29 mouse cellular contexts compared by ENCODE assay signal in the genomic region with DNA sequence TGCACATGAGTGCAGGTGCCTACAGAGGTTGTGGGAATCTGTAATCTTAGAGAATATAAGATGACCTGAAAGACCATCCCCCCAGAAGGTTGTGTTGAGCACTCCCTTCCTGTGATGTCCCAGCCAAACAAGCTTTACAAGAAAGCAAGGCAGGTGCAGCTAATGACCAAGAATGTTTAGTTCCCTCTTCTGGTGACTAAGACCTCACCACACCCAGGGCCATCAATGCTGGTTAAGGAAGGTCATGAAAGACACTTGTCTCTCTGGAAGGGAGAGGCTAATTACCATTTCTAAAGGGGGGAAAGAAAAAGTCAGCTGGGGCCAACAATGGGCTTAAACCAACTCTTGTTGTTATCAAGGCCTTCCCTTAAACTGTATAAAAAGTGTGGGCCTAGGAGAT.
DNase-seq lines count a peak whose midpoint lies in the region; ATAC-seq and TF ChIP-seq lines count a peak whose summit lies in the region.
"Had no signal": no experiment of that assay in that cellular context is flagged by ENCODE, and none has a peak within 500 bp of the region (broad histone marks: within the 10 kb centered on the region; RNA-seq: fewer than 3 reads in every experiment).

No protein-coding gene starts in this region.

- no peak overlapping the region; the same call in 1 of the 2 replicates for H3K9ac ChIP-seq in liver, embryonic 14.5 days (replicated peaks)
- no peak overlapping the region for H3K9ac ChIP-seq in liver, embryonic 11.5 days (ENCODE audit: low read depth, low read length)
- H3K9ac ChIP-seq: embryonic facial prominence, embryonic 15.5 days; forebrain, embryonic 12.5 days; heart, embryonic 13.5 days; hindbrain, embryonic 15.5 days; limb, embryonic 12.5 days; liver, embryonic 15.5 days; lung, embryonic 15.5 days had no signal

- no peaks in the 10 kb centered on the region for H3K36me3 ChIP-seq in liver, embryonic 14.5 days (replicated peaks; ENCODE audit: control insufficient read depth, insufficient read depth, low read depth)
- H3K36me3 ChIP-seq in liver, embryonic 11.5 days (ENCODE audit: control insufficient read depth, insufficient read depth, low read length): no peaks in the 10 kb centered on the region
- H3K36me3 ChIP-seq: embryonic facial prominence, embryonic 10.5 days; embryonic facial prominence, embryonic 15.5 days; forebrain, embryonic 12.5 days; heart, embryonic 13.5 days; hindbrain, embryonic 10.5 days; hindbrain, embryonic 15.5 days; limb, embryonic 12.5 days; liver, embryonic 15.5 days; lung, embryonic 15.5 days had no signal

- no peak for TF ChIP-seq EP300 in liver, embryonic 14.5 days (IDR thresholded peaks at IDR 0.05; ENCODE audit: low read depth)

- no peak overlapping the region for H3K4me2 ChIP-seq in liver, embryonic 14.5 days (ENCODE audit: low read depth)
- H3K4me2 ChIP-seq in liver, embryonic 11.5 days: no peak overlapping the region
- H3K4me2 ChIP-seq: embryonic facial prominence, embryonic 15.5 days; forebrain, embryonic 12.5 days; heart, embryonic 13.5 days; hindbrain, embryonic 15.5 days; limb, embryonic 12.5 days; liver, embryonic 15.5 days; lung, embryonic 15.5 days; midbrain, embryonic 11.5 days had no signal

- intact Hi-C loops in left cerebral cortex, postnatal 14 days (cut with DNase I): no loop called here

- no peak for DNase-seq in liver, embryonic 14.5 days (ENCODE audit: low read depth in 3 of 3, low spot score in 3 of 3)
- DNase-seq in liver, embryonic 11.5 days (ENCODE audit: low spot score): no peak
- DNase-seq in ES-CJ7 (ENCODE audit: low read depth, low spot score) (peak; percentile 99), R1 (ENCODE audit: low read depth, low spot score) (peak; percentile 100)
- no peak for DNase-seq in ovary, postnatal 36 days (ENCODE audit: low spot score)
- DNase-seq in left cerebral cortex, postnatal 14 days (ENCODE audit: low spot score in 2 of 2): no peak
- DNase-seq: adrenal gland, adult 2 months; cerebellum, adult 2 months; cerebellum, postnatal 14 days; gastrocnemius, postnatal 25 days; heart, adult 2 months; heart, postnatal 10 days; kidney, adult 11 months; kidney, postnatal 14 days; right cerebral cortex, postnatal 4 days; thymus, adult 2 months had no signal

- no peak for TF ChIP-seq CTCF in liver, embryonic 14.5 days (IDR thresholded peaks at IDR 0.05; ENCODE audit: low read depth)

- no peaks in the 10 kb centered on the region for H3K9me3 ChIP-seq in liver, embryonic 14.5 days (ENCODE audit: control insufficient read depth, low read length)
- H3K9me3 ChIP-seq in liver, embryonic 11.5 days (ENCODE audit: control insufficient read depth, low read length): no peaks in the 10 kb centered on the region
- H3K9me3 ChIP-seq: embryonic facial prominence, embryonic 10.5 days; embryonic facial prominence, embryonic 15.5 days; forebrain, embryonic 12.5 days; heart, embryonic 13.5 days; hindbrain, embryonic 10.5 days; hindbrain, embryonic 15.5 days; limb, embryonic 12.5 days; liver, embryonic 15.5 days; lung, embryonic 15.5 days had no signal

- no peak for ATAC-seq in liver, embryonic 14.5 days (ENCODE audit: insufficient read depth)
- no peak for ATAC-seq in liver, embryonic 11.5 days (replicated peaks; ENCODE audit: low FRiP score)
- ATAC-seq: activated CD4-positive, CD25-positive, alpha-beta regulatory T cell, adult 4 months; inflammation-experienced regulatory T-cells, adult 6 months; midbrain, embryonic 16.5 days had no signal

- H3K27me3 ChIP-seq in liver, embryonic 14.5 days (ENCODE audit: control insufficient read depth, insufficient read depth, low read length): no peaks in the 10 kb centered on the region
- no peaks in the 10 kb centered on the region for H3K27me3 ChIP-seq in liver, embryonic 11.5 days (replicated peaks; ENCODE audit: control insufficient read depth, insufficient read depth, low read length)
- H3K27me3 ChIP-seq: embryonic facial prominence, embryonic 15.5 days; forebrain, embryonic 12.5 days; heart, embryonic 13.5 days; hindbrain, embryonic 15.5 days; limb, embryonic 12.5 days; liver, embryonic 15.5 days; lung, embryonic 15.5 days had no signal

- peak overlapping the region; percentile 39 for H3K27ac ChIP-seq in liver, embryonic 14.5 days
- no peak overlapping the region for H3K27ac ChIP-seq in liver, embryonic 11.5 days (ENCODE audit: low read depth, low read length)
- H3K27ac ChIP-seq: embryonic facial prominence, embryonic 10.5 days; embryonic facial prominence, embryonic 15.5 days; forebrain, embryonic 12.5 days; heart, adult 2 months; heart, embryonic 13.5 days; hindbrain, embryonic 10.5 days; hindbrain, embryonic 15.5 days; limb, embryonic 12.5 days; liver, embryonic 15.5 days; lung, embryonic 15.5 days had no signal

- peaks cover 5 to 11% of the 10 kb centered on the region in 2 experiments for H3K4me1 ChIP-seq in liver, embryonic 14.5 days (replicated peaks; ENCODE audit: control insufficient read depth in 2 of 2, insufficient read depth in 2 of 2, low read length in 1 of 2)
- H3K4me1 ChIP-seq in liver, embryonic 11.5 days (replicated peaks; ENCODE audit: control insufficient read depth, insufficient read depth, low read length): no peaks in the 10 kb centered on the region
- H3K4me1 ChIP-seq: embryonic facial prominence, embryonic 15.5 days; forebrain, embryonic 12.5 days; heart, embryonic 13.5 days; hindbrain, embryonic 10.5 days; hindbrain, embryonic 15.5 days; limb, embryonic 12.5 days; liver, embryonic 15.5 days; lung, embryonic 15.5 days had no signal

- H3K4me3 ChIP-seq in liver, embryonic 14.5 days (ENCODE audit: insufficient read depth in 1 of 2, low read depth in 2 of 2, low read length in 2 of 2): no peak overlapping the region
- no peak overlapping the region for H3K4me3 ChIP-seq in liver, embryonic 11.5 days (ENCODE audit: low read depth, low read length)
- H3K4me3 ChIP-seq: embryonic facial prominence, embryonic 10.5 days; embryonic facial prominence, embryonic 15.5 days; forebrain, embryonic 12.5 days; heart, adult 2 months; heart, embryonic 13.5 days; hindbrain, embryonic 10.5 days; hindbrain, embryonic 15.5 days; limb, embryonic 12.5 days; liver, embryonic 15.5 days; lung, embryonic 15.5 days had no signal

Comparison
In these comparisons a context has a peak if more than half of its experiments do, and no peak if none do; other contexts are left out.
1. DNase-seq: peak in ES-CJ7 (single experiment) and R1 (single experiment); none in liver, embryonic 14.5 days (0 of 3), liver, embryonic 11.5 days (single experiment), ovary, postnatal 36 days (single experiment) and left cerebral cortex, postnatal 14 days (0 of 2).